Mouse (Mus musculus): ENCODE data around the gene Apbb2. TPM values are rescaled to one million over a fixed set of nuclear protein-coding genes. Genes with fewer than 3 reads are reported as not detected.

Gene Apbb2
- polyA plus RNA-seq, 1 experiment: 0.34 TPM

GRCm38 (mm10) chr5:66582281-66583018 lies 36.1 kb downstream of the Apbb2 start:
- TF ChIP-seq GATA1 (IDR thresholded peaks at IDR 0.05; ENCODE audit: borderline replicate concordance, low read length): no peak
- TF ChIP-seq FLI1 (IDR thresholded peaks at IDR 0.05; ENCODE audit: low read length): no peak
- H3K9me3 ChIP-seq: peaks cover 12% of the 10 kb centered on the region
- no peaks in the 10 kb centered on the region for H3K4me1 ChIP-seq
- no peaks in the 10 kb centered on the region for H3K27me3 ChIP-seq (replicated peaks)
- no peaks in the 10 kb centered on the region for H3K36me3 ChIP-seq (replicated peaks; ENCODE audit: low read length)
- H3K4me3 ChIP-seq (replicated peaks): no peak overlapping the region

DNA sequence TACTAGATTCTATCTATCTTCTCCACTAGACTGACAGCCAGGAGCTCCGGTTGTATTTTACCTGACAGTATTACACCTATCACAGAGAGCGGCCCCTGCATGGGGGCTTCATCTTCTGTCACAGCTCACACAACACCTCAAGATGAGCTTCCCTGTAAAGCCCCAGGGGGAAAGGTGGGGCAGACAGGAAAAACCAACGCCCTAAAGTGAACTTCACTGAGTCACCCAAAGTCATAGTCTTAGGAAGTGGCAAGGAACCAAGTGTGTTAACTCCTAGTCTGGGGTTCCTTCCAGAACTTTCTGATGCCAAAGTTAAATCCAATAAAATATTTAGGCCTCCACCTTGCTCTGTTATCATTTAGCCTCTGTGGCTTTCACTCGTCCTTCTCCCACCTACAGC lies 39.5 kb downstream of the Apbb2 start:
- Histone ChIP-seq H3K9me3 (peaks cover 11% of the 10 kb centered on the region; the same call in 1 of the 2 replicates), H3K27me3 (replicated peaks) (no peaks in the 10 kb centered on the region), H3K4me1 (no peaks in the 10 kb centered on the region), H3K4me3 (replicated peaks) (no peak overlapping the region), H3K36me3 (replicated peaks; ENCODE audit: low read length) (no peaks in the 10 kb centered on the region)
- TF ChIP-seq GATA1 (IDR thresholded peaks at IDR 0.05; ENCODE audit: borderline replicate concordance, low read length) (no peak), FLI1 (IDR thresholded peaks at IDR 0.05; ENCODE audit: low read length) (no peak)

- Histone ChIP-seq H3K4me1 (no peaks in the 10 kb centered on the region), H3K4me3 (replicated peaks) (no peak overlapping the region), H3K9me3 (0 out of 2 replicates have a peak, but pooled peaks cover under 1% of the 10 kb centered on the region), H3K36me3 (replicated peaks; ENCODE audit: low read length) (no peaks in the 10 kb centered on the region), H3K27me3 (replicated peaks) (no peaks in the 10 kb centered on the region)
- no peak for TF ChIP-seq FLI1 (IDR thresholded peaks at IDR 0.05; ENCODE audit: low read length)
- TF ChIP-seq GATA1 (IDR thresholded peaks at IDR 0.05; ENCODE audit: borderline replicate concordance, low read length): no peak
Observed at GRCm38 (mm10) chr5:66576299-66576698, 42.3 kb downstream of the Apbb2 start.

DNA sequence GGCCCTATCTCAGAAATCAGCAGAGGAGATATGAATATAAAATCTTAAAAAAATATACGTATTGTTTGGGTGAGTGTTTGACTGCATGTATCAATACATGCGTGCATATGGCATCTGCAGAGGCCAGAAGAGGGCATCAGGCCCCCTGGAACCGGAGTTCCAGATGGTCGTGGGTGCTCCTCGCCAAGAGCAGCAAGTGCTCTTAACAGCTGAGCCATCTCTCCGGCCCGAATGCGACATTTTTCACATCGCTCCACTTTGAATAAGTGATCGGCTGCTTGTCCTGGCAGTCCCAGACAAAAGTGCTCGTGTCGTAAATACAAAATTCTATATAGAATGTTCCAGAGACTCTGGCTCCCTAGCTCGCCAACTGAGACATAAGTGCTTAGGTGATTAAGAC lies 43.4 kb downstream of the Apbb2 start:
- Histone ChIP-seq H3K9me3 (no peaks in the 10 kb centered on the region), H3K4me3 (replicated peaks) (no peak overlapping the region), H3K27me3 (replicated peaks) (peaks cover under 1% of the 10 kb centered on the region), H3K4me1 (no peaks in the 10 kb centered on the region), H3K36me3 (replicated peaks; ENCODE audit: low read length) (no peaks in the 10 kb centered on the region)
- TF ChIP-seq GATA1 (IDR thresholded peaks at IDR 0.05; ENCODE audit: borderline replicate concordance, low read length) (no peak), FLI1 (IDR thresholded peaks at IDR 0.05; ENCODE audit: low read length) (no peak)

GRCm38 (mm10) chr5:66573266-66573665 lies 45.3 kb downstream of the Apbb2 start:
- TF ChIP-seq FLI1 (IDR thresholded peaks at IDR 0.05; ENCODE audit: low read length): no peak
- no peak for TF ChIP-seq GATA1 (IDR thresholded peaks at IDR 0.05; ENCODE audit: borderline replicate concordance, low read length)
- Histone ChIP-seq H3K9me3 (no peaks in the 10 kb centered on the region), H3K27me3 (replicated peaks) (peaks cover 7% of the 10 kb centered on the region), H3K36me3 (replicated peaks; ENCODE audit: low read length) (no peaks in the 10 kb centered on the region), H3K4me1 (no peaks in the 10 kb centered on the region), H3K4me3 (replicated peaks) (no peak overlapping the region)

- no peak overlapping the region for H3K4me3 ChIP-seq (replicated peaks)
- H3K4me1 ChIP-seq: no peaks in the 10 kb centered on the region
- H3K27me3 ChIP-seq (replicated peaks): peaks cover 9% of the 10 kb centered on the region
- H3K36me3 ChIP-seq (replicated peaks; ENCODE audit: low read length): no peaks in the 10 kb centered on the region
- no peaks in the 10 kb centered on the region for H3K9me3 ChIP-seq
- TF ChIP-seq GATA1 (IDR thresholded peaks at IDR 0.05; ENCODE audit: borderline replicate concordance, low read length): no peak
- no peak for TF ChIP-seq FLI1 (IDR thresholded peaks at IDR 0.05; ENCODE audit: low read length)
Observed at GRCm38 (mm10) chr5:66572086-66572855, 46.3 kb downstream of the Apbb2 start.

DNA sequence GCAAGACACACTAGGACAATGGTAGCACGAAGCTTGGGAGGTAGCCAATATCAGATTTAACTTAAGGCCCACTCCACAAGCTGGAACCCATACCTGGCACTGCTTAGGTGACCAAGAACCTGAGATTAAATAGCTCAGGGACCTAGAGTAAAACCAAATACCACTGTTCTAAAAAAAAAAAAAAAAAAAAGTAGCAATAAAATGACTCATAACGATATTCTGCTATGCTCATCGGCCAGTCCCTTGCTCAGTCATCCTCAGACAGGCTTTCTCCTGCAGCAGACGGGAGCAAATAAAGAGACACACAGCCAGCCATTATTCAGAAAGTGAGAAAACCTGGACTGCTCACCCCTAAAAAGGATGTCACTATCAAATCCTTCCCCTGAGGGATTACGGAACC lies 47.9 kb downstream of the Apbb2 start:
- TF ChIP-seq GATA1 (IDR thresholded peaks at IDR 0.05; ENCODE audit: borderline replicate concordance, low read length): no peak
- no peak for TF ChIP-seq FLI1 (IDR thresholded peaks at IDR 0.05; ENCODE audit: low read length)
- no peaks in the 10 kb centered on the region for H3K9me3 ChIP-seq

GRCm38 (mm10) chr5:66569141-66569801 lies 49.3 kb downstream of the Apbb2 start:
- Histone ChIP-seq H3K4me3 (replicated peaks) (no peak overlapping the region), H3K27me3 (replicated peaks) (peaks cover 11% of the 10 kb centered on the region), H3K4me1 (no peaks in the 10 kb centered on the region), H3K36me3 (replicated peaks; ENCODE audit: low read length) (no peaks in the 10 kb centered on the region), H3K9me3 (0 out of 2 replicates have a peak, but pooled peaks cover 3% of the 10 kb centered on the region)
- TF ChIP-seq GATA1 (IDR thresholded peaks at IDR 0.05; ENCODE audit: borderline replicate concordance, low read length) (no peak), FLI1 (IDR thresholded peaks at IDR 0.05; ENCODE audit: low read length) (no peak)

More for the DNA sequence above, 47.9 kb downstream of the Apbb2 start:
- no peaks in the 10 kb centered on the region for H3K36me3 ChIP-seq (replicated peaks; ENCODE audit: low read length)
- peaks cover 9% of the 10 kb centered on the region for H3K27me3 ChIP-seq (replicated peaks)
- H3K4me3 ChIP-seq (replicated peaks): no peak overlapping the region
- no peaks in the 10 kb centered on the region for H3K4me1 ChIP-seq

DNA sequence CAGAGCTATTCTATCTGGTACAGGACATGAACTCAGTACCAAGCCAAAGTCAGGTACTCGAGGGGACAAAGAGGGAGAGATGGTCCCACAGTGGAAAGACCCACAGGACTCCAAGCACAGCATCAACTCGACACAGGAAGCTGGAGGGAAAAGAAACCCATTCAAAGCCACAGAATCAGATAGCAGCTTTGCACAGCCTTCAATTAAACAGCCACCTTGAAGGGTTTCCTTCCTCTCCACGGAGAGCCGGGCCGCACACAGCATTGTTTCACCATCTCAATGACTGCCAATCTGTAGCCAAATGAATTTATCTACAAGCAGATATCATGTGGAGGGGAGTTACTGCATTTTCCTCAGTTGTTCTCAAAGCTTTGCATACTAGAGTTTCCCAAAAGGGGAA lies 50.6 kb downstream of the Apbb2 start:
- Histone ChIP-seq H3K27me3 (replicated peaks) (peaks cover 11% of the 10 kb centered on the region), H3K9me3 (0 out of 2 replicates have a peak, but pooled peaks cover 3% of the 10 kb centered on the region), H3K36me3 (replicated peaks; ENCODE audit: low read length) (no peaks in the 10 kb centered on the region), H3K4me3 (replicated peaks) (no peak overlapping the region), H3K4me1 (no peaks in the 10 kb centered on the region)
- TF ChIP-seq FLI1 (IDR thresholded peaks at IDR 0.05; ENCODE audit: low read length) (no peak), GATA1 (IDR thresholded peaks at IDR 0.05; ENCODE audit: borderline replicate concordance, low read length) (no peak)
